Mouse (Mus musculus) left cerebral cortex, adult 9 months (tissue): ENCODE results near the gene Aldh2.

Experiments
- DNase-seq, 2 experiments: peaks; one replicate each; pipeline ENCODE4 v3.0.0; 2022; ENCODE audit warnings: low spot score in 2 of 2

Gene Aldh2

DNA sequence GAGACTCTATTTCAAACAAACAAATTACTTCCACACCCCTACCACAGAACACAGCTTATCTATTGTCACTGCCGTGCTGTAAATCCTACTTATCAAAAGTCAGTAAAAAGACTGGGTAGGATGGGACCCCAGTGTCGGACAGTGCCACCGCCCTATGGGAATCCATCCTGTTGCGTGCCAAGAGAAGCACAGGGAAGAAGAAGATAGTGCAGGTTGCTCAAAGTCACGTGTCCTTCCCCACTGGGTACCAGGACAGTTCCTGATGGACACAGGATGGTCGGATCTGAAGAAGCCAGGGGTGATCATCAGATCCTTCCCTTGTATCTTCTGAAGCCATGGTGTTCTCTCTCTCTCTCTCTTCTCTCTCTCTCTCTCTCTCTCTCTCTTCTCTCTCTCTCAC, 2.1 kb upstream of the Aldh2 start:
- DNase-seq, result no peak

DNA sequence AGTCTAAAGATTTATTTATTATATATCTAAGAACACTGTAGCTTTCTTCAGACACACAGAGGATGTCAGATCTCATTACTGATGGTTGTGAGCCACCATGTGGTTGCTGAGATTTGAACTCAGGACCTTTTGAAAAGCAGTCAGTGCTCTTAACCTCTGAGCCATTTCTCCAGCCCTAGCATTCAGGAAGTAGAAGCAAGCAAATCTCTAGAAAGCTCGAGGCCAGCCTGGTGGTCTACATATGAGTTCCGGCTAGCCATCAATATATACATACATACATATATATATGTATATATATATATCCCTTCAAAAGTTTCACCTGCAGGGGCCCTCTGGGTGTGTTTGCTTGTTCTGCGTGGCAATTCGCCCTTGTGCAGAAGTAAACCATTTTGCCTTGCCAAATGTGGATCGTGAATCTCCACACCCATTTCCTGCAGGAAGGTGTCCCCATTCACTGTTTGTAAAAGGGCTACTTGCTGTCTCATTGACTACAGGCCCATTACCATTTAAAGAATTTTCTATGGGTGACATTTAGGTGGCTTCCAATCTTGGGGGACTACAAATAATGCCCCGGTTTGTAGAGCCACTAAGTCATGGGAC, 1.2 kb upstream of the Aldh2 start:
- DNase-seq, result no peak

DNA sequence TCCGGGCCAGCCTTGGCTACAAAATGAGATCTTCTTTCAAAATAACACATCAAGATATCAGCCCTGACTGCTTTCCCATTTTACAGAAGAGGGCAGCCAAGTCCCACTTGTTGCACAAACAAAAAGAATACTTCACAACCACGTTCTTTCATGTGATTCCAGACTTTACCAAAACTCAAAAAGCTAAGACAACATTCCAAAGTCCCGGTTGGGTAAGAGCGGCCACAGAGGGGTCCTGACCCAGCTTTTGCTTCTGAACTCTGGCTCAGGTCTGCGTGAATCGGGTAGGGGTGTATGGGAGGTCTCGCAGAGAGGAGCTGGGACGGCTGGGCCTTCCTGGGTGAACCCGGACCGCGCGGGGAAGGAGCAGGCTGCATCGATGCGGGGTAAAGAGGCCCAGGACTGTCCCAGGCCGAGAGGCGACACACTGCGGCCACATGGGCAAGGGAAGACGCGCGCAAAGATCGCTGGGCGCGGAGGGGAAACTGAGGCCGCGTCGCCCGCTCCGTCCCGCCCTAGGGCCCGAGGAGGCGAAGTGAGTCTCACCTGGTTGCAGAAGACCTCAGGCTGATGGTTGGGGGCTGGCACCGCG, 712 bp downstream of the Aldh2 start:
- DNase-seq, result no peak

DNA sequence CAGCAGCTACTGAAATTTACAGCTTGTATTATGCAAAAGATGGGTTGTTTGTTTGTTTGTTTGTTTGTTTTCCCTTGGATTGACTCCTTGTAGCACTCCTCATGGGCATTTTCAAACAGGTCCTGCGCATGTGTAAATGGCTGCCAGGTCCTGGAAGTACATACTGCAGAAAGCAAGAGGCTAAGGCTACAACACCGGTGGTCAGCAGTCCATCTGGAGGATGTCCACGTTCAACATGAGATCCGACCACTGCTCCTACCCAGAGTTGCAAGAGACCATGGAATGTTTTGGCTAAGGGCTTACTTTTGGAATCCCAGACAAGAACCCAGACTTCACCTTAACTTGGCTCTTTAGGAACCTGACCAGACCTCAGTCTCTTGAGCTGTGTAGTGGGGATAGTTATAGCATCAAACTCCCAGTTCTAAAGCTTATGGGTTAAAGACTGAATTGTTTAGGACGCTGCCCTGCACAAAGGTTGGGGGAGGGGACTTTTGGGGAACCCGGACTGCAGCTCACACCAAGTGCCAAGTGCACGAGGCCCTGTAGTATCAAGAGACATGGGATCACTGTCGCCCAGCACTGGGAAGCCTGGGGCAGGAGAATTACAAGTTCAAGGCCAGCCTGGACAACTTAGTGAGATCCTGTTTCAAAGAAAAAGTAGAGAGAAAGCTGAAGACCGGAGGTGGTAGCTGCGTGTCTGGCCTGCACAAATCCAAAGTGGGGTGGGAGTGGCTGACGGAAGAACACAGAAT, 1.4 kb downstream of the Aldh2 start:
- DNase-seq, result no peak

DNA sequence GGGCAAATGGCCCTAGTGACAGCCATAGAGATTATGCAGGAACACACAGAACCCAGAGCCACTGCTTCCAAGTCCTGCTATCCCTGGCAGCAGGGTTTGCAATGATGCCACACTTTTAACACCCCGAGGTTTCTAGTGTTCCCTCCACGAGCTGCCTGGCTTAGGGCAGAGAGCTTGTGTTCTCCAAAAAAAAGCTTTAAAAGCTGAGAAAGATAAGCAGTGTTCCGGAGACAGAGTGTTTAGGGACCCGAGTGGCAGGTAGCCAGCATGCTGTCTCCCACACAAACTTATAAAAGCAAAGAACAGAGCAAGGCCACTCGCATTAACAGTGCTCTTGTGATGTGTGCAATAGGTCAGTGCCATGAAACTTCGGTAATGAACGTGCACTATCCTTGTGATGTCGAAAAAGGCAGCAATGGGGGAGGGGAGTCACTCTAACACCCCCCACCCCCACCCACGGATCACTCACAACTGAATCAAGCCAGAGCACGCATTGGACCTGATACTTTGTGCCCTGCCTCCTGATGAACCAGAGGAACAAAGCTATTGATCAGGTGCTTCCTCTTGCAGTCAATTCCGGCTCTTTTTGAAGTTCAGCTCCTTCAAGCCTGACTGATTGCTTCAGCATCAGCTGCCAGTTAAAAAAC, 2.1 kb downstream of the Aldh2 start:
- no peak for DNase-seq

DNA sequence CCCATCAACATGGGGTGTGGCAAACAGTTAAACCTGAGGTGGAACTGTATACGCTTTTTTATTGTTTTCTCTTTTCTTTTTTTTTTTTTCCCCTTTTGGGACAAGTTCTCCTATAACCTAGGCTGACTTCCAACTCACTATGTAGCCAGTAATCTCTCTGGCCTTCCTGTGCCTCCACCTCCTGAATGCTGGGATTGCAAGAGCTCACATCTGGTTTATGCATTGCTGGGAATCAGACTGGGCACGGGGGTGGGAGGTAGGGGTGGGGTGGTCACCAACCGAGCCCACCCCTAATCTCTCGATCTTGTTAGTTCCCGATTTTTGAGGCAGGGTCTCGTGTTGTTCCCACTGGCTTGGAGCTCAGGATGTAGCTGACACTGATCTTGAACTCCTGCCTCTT, 3.7 kb downstream of the Aldh2 start:
- no peak for DNase-seq

DNA sequence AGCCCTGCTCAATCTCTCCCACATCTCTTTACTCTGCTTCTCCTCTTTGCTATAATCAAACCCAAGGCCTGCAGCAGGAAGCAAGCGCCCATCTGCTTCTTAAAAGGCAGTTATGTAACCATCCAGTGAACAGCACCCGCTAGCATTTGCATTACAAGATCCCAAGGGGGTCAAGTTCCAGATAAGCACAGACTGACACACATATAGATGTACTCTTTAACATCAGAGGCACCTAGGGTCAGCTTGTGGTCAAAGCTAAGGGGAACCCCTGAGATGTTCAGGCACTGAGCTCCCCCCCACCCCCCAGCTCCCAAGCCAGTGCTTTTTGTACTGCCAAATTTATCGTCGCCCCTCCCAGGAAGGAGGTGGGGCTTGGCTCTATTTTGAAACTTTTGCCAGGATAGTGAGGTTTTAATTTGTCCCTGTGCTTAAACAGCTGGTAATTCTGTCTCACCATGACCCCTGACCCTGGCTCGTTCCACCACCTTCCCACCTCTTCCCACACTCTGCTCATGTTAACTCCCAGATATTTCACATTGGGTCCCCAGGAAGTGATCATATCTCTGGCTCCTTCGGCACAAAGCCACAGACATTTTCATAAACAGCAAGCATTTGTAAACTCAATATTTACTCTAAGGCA, 7.1 kb downstream of the Aldh2 start:
- DNase-seq, result peak; percentile 55 to 81

DNA sequence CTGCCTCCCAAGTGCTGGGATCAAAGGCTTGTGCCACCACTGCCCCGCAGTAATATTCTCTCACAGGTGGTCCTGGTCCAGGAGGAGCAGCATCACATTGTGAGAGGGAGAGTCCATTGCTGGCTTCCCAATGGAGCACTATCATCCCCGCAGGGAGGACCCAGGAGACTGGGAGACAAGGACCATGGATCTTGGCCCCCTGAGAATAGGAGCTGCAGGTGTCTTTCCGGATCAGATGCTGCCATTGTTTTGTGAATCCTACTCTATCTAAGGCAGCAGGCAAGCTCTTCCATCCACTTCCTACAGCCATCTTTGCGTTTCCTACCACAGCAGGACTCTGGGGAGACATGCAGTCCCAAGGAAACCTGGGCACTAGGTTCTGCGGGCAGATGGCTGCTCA, 7.9 kb downstream of the Aldh2 start:
- no peak for DNase-seq

DNA sequence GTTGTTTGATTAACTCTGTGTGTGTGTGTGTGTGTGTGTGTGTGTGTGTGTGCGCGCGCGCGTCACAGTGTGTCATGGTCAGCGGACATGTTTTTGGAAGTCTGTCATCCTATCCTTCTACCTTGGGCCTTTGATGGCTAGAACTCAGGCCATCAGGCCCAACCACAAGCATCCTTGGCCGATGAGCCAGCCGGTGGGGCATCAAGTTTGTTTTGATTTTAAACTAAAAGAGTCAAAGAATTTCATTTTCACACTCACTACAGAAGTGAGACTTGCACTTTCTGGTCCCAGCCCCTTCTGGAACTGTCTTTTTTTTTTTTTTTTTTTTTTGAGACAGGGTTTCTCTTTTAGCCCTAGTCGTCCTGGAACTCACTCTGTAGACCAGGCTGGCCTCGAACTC, 8.6 kb downstream of the Aldh2 start:
- no peak for DNase-seq

DNA sequence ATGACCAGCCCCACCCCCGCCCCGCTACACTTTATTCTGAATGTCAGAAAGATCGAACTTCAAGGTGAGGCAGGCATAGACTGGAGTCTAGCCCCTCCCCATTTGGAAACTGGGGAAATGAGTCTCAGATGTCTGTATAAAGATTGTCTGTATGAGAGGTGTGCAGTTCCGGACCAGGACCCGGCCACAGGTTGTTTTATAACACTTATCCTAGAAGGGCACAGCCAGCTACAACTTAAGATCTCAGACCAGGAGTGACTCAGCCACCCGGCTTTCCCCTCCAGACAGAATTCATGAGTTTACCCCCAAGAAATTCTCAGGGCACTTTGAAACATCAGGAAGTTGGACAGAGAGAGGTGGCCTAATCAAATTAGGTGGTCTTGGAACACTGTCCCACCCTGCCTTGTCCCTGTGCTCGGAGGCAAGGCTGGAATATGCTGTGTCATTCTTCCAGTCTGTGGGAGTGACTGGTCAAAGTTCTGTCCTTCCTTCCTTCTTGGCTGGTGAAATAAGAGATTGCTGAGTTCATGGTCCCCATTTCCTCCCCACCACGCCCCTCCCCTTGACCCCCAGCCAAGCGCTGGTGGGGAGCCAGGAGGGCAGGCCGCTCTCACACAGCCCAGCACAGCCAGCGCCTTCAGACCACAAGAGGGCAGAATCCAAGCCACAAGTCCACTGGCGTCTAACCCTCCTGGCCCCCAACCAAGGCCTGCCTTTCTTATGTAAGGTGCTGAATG, 9.7 kb downstream of the Aldh2 start:
- peak; percentile 38 to 72 for DNase-seq

DNA sequence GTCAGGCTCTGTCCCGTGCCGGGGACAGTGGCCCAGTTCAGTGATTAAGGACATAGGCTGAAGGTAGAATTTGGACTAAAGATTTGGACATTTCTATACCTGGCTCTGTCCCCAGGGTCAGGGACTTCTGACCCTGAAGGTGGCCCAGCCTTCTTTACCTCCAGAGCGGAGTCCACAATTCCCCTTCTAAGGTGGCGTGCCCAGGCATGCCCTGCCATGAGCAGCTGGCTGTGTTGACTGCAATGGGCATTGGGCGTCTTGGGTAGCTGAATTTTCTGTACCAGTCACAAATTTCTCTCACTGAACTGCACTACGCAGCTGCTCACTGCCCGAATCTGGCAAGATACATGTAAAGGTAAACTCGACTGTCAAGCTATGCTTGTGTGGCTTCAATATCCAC, 11.7 kb downstream of the Aldh2 start:
- DNase-seq, result no peak

DNA sequence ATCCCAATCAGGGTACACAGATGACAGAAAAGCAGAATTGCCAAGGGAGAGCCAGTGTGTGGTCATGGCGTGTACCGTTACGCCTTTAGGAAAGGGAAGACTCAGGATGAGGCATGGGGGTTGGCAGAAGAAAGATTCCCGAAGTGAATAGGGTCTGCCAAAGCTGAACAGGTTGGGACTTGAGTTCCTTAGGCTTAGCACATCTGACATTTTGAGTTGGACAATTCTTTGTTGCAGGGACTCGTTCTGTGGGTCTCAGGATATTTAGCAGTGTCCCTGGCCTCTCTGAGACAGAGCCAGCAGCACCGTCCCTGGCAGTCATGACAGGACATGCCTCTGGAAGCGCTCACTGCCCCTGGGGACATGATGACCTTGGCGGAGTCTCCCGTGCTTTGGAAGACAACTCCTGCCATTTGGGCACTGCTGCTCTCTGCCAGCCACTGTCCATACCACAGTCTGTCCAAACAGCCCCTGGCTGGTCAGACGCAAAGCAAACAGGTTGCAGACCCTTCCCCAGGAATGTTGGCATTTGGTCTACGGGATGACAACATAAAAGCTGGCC, 16.6 kb downstream of the Aldh2 start:
- no peak for DNase-seq

DNA sequence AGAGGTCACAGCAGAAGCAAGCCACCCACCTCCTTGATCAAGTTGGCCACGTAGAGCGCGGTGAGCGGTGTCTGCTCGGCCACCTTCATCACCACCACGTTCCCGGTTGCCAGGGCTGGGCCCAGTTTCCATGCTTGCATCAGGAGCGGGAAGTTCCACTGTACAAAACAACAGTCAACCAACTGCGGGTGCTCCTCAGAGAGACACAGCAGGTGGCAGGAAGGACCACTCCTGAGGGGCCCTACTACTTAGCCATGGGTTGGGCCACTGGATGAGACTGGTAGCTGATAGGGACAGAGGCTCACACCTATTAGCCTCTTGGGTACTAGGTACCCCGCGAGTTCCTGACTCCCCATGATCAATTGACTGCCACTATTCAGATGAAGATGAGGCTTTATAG, 17.8 kb downstream of the Aldh2 start:
- DNase-seq, result no peak

DNA sequence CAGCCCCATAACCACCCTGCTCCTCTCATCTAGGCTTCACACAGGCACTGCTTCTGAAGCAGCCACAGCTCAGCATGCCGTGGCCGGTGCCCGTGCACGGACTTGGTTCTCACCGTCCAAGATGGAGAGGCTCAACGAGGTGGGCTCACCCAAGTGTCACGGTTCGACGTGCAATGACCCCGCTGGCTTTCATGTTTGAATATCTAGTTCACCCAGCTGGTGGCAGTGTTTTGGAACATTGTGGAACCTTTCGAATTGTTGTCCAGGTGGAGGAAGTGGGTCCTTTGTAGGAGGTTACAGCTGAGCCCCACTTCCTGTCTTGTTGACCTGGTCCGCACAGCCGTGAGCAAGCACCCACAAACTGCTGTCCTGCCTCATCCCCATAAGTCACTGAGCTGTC, 19.5 kb downstream of the Aldh2 start:
- DNase-seq, result no peak

DNA sequence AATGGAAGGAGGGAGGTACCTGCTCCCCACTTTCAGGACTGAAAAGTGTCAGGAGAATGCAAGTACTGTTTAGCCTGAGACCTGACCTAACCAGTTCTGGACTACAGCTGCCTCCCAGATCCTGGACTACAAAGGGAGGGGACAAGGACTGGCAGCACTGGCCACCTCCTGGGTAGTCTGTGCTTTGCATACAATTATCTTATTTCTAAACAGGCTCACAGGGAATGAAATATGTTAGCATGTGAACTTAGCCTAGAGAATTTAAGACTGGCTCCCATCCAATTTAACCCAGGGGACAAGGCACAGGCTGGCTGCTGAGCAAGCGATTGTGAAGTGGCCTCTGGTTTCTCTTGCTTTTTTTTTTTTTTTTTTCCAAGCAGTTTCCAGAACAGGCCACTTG, 22.8 kb downstream of the Aldh2 start:
- no peak for DNase-seq

DNA sequence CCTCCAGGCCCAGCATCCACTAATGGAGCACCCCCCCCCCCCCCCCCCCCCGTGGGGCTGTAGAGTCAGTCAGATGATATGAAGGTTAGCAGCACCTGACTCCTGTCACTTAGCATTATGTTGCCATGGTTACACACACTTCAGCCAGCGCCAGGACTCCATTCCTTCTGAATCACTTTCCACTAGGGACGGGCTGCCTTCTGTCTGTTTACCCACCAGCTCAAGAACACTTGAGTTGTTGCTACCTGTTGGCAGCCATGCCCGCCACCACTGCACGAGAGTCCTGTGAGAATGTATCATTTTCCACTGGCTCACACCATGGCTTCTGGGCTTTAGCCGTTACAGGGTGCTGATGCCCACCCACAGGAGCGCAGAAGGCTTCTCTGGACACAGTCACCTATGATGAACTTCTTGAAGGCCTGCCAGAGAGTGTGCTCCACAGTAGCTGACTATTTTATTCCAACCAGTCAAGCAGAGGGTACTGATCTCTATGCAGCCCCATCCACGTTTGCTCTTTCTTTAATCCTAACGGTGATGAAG, 23.7 kb downstream of the Aldh2 start:
- DNase-seq, result no peak

DNA sequence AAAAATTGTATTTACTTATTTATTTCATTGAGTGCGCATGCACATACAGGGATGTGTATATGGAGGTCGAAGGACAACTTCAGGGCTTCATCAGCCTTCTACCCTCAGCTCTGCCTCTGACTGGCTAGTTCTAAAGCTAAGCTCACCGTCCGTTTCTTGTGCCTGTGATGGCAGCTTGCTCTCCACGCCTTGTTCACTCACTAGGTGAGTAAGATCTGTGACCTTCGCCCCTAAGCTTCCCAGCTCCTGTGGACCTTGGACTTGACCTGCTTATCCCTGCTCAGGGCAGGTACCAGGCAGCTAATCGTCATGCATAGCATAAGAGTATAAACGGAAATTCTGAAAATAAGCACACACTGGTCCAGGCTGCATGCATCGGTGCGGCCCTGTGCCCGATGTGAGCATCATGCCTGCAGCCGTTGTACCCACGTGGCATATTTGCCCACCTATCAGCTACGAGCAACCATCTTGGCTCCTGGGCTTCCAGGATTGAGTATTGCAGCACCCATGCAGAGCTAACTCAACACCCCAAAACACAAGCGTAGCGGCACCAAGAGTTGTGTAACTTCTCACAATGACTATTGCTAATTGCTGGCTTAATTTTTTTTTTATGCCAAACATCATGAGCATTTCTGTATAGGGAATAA, 27.5 kb downstream of the Aldh2 start:
- DNase-seq, result no peak

DNA sequence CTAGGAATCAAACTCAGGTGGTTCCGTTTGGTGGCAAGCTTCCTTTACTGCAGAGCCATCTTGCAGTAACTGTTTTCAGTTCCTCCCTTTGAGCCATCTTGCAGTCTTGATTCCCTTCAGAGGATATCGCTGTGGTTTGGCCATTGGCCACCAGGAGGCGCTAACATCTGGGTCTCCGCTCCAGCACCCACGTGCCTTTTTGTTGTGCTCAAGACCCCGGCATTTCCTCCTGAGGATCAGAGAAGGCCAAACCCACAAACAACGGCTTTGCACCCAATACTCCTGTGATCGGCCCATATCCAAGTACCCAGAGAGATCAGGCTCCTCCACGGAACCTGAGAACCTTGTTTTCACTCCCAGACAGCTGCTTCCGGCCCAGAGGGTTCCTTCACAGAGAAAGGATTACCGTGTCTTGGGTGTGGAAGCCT, 29.1 kb downstream of the Aldh2 start:
- DNase-seq, result peak in 1 of 2 experiments; percentile 89

DNA sequence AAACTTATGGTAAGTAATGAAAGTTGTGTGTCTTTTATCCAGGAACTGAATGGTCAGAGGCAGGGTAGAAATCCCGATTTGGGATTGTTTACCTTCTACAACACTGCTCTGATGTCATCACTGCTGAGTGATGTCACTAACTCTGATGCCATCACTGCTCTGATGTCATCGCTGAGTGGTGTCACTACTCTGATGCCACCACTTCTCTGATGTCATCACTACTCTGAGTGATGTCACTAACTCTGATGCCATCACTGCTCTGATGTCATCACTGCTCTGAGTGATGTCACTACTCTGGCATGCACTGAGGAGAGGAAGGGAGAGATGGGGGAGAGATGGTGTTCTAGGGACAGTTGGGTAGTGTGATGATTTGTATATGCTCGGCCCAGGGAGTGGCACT, 31.2 kb downstream of the Aldh2 start:
- DNase-seq, result no peak

DNA sequence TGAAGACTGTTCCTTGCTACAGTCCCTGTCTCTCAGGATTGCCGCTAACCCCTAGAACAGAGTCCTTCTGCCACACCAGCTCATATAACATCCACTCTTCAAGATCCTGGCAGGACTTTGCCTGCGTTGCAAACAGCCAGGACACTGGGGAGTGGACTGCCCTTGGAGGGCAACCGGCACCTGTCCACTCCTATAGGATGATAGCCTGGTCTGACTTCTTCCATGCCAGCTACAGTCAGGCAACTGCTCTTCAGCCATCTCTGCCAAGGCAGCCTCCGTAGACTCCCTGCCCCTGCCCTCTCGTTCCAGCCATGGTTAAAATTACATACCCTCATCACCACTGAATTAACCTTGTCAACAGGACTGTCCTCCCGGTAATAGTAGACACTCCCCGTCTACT, 44.4 kb downstream of the Aldh2 start:
- no peak for DNase-seq

DNA sequence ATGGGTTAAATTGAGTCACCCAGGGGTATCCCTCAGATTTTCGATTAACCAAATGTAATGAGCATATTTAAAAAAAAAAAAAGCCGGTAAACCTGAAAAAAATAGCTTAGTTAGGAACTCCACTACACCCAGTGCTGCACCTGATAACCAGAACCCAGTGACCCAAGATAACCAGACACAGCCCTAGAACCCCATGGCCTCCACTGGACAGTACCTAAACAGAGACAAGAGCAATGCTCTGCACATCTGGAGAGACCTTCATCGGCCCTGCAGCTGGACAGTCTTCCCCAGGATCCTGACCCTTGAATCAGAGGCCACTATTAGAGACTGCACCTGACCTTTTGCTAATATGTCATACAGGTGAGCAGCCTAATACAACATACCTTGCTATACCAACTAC, 46.5 kb downstream of the Aldh2 start:
- no peak for DNase-seq
